Mouse (Mus musculus) ES-Bruce4 (cell line): ENCODE data around the gene Rem1.

Experiments
- CTCF ChIP-seq: IDR thresholded peaks from one replicate; pipeline ENCODE4 v1.8.1; 2011; ENCODE audit warnings: low read depth, low read length
- EP300 ChIP-seq: IDR thresholded peaks from 2 replicates; pipeline ENCODE4 v1.6.1; 2011; ENCODE audit warnings: low read depth, low read length; ENCODE audit not compliant: insufficient read depth
- POLR2A ChIP-seq: IDR thresholded peaks from one replicate; pipeline ENCODE4 v1.8.1; 2011; ENCODE audit warnings: low read length; ENCODE audit not compliant: insufficient read depth

- TF ChIP-seq CTCF = no peak
- no peak for TF ChIP-seq POLR2A
- no peak for TF ChIP-seq EP300
Observed at GRCm38 (mm10) chr2:152629239-152629638, 2.5 kb downstream of the Rem1 start.
